Mouse (Mus musculus): ENCODE data around the gene Zmym6.

DNA sequence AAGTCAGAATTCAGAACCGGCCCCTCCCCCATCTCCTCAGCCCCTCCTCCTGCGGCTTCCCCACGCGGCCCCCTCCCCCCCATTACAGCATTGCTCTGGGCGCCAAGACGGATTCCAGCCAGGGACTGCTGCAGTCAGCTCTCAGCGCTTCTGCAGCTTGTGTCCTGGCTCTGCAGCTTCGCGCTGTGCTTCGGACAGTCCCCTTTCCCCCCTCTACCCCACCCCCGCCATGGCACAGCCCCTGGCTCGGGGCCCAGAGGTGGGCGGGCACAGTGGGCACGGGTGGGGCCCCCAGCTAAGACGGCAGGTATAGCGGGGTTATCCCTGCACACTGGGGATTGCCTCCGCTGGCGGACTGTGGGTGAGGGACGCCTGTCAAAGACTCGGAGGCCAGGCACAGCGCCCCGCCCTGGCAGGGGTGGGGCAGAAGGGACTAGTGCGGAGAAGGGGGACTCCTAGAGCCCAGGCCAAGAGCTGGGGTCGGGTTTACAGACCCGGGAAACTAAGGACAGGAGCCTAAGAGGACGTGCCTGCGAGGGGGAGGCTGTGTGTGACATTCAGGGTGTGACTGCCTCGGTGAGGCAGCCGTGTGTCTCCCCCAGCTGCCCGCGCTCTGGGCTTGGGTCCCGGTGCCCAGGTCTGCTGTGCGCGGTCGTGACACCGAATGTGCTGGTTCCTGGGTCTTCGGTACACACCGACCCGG, 91.2 kb downstream of the Zmym6 start:
- TF ChIP-seq CTCF (IDR thresholded peaks at IDR 0.05; ENCODE audit: control insufficient read depth, insufficient read depth, insufficient replicate concordance, low read depth, low read length), result no peak
- TF ChIP-seq POLR2A (IDR thresholded peaks at IDR 0.05; ENCODE audit: control insufficient read depth, low read depth, low read length), result no peak

All from testis, adult 2 months (tissue).